Mouse (Mus musculus) right cerebral cortex, postnatal 25 days (tissue): Measurements from ENCODE around the gene Slc28a3.

Source experiments
- DNase-seq: peaks from one replicate; pipeline ENCODE4 v3.0.0; 2022

Slc28a3 gene

GRCm38 (mm10) chr13:58520580-58521330, 89.9 kb downstream of the Slc28a3 start:
- no peak for DNase-seq

DNA sequence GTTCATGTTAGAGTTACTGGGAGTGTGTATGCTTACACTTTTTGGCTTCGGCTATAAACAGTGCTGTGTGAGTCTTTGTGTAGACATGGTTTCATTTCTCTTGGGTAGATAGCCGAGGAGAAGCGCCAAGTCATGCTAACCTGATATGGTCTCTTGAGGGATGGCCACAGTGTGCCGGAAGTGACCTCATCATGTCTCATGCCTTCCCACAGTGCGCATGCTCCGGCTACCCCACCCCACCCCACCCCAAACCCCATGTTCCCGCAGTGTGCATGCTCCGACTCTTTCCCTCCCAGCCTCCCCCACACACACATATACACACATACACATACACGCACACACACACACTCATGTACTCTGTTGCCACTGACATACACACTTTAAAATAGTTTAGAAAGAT, 90.6 kb downstream of the Slc28a3 start:
- DNase-seq = no peak

DNA sequence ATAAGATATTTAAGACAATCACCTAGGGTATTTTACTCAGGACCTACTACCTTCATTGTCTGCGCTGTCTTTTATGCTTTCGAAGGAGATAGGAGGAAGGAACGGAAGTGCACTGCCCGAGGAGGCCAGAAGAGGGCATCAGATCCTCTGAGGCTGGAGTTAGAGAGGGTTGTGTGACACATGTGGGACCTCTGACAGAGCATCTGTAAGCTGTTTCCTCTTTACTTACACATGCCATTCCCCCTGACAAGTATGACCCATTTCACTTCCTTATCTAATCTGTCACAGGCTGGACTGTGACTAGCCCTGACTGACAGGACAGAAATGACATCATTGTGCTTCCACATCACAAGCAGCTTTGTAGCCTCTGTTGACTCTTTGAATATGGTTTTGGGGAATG, 94.4 kb downstream of the Slc28a3 start:
- DNase-seq = no peak

GRCm38 (mm10) chr13:58515635-58516034, 95.0 kb downstream of the Slc28a3 start:
- DNase-seq = no peak

DNA sequence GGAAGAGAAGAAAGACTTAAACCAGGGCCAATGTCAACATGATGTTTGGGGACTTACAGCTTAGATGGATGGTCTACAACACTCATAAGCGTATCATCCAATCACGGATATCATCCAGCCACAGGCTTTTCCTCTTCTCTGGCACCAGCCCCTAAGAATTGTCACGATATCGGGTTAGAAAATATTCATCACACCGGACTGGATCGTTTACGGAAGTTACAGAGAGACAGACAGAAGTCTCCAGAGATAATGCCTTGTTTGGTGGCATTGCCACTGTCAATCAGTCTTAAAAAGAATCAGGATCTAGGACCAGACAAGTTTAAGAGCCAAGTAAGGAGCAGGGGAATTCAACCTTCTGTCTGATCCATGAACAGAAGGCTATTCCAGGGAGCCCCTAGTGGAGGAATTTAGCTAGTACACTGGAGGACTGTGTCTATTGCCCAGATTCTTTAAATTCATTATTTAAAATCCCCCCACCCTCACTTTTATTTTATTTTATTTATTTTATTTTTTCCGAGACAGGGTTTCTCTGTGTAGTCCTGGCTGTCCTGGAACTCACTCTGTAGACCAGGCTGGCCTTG, 96.4 kb downstream of the Slc28a3 start:
- no peak for DNase-seq

- no peak for DNase-seq
Measured at GRCm38 (mm10) chr13:58511926-58512325, 98.8 kb downstream of the Slc28a3 start.

DNA sequence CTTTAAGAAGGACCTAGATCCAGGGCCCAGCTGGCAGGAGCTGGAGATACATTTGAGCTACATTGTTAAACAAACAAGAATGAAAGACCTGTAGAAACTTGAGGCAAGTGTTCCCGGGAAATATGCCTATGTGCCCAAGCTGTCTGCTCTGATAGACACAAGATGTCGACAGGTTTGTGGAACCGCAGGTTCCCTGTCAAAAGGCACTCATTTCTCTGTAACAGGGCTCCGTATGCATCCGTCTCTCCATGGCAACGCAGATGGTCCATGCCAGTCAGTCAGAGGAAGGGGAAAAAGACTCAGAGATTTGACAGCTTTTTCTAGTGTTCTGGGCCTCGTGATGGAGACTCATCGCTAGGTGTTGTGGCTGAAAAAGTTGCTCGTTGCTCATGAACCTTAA, 99.4 kb downstream of the Slc28a3 start:
- DNase-seq = no peak

GRCm38 (mm10) chr13:58509241-58509640, 101.4 kb downstream of the Slc28a3 start:
- DNase-seq = no peak

GRCm38 (mm10) chr13:58503610-58504009, 107.1 kb downstream of the Slc28a3 start:
- no peak for DNase-seq

- DNase-seq = no peak
Measured at GRCm38 (mm10) chr13:58497809-58498208, 112.9 kb downstream of the Slc28a3 start.
